Mouse (Mus musculus) splenic B cell, adult 2 months (primary cell): ENCODE data around the gene Casc1.
A peak's percentile ranks its signal among the peaks of the same experiment; 100 is the strongest.

Source experiments
- DNase-seq: peaks from one replicate; pipeline ENCODE4 v3.0.0-alpha.2; 2011; ENCODE audit warnings: low read depth, low spot score
- H3K27me3 ChIP-seq: 2 replicates; pipeline ENCODE4 v1.6.1; 2012; ENCODE audit warnings: mild to moderate bottlenecking, low read length, moderate library complexity, mixed read lengths; ENCODE audit not compliant: control insufficient read depth, poor library complexity, insufficient read depth, severe bottlenecking
- H3K36me3 ChIP-seq: 2 replicates; pipeline ENCODE4 v1.6.1; 2012; ENCODE audit warnings: mild to moderate bottlenecking, low read length, moderate library complexity, mixed read lengths; ENCODE audit not compliant: control insufficient read depth, poor library complexity, insufficient read depth, severe bottlenecking

The Casc1 gene

DNA sequence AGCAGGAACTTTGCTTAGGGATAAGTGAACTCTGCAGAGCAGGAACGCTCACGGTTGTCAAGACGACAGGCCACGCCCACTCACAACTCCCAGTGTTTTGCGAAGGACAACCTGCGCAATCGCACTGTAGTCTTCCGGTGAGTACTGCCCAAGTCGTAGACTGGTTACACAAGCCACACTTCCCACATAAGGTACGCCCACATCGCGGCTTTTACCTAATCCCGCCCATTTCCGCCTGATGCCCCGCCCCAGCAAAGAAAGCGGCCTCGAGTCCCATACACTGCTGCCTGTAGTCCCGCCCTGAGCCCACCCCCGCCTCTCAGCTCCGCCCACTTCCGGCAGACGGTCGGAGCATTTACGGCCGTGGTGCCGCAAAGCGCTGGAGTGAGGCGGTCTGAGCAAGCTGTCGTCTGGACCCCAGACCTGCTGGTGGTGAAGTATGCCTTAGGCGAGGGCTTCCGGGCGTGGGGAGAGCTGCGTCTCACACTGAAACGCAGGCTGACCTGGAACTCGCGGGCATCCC is at the start of gene Casc1, which contains the start of gene Etfrf1:
Gene Casc1, minus strand, starts transcription at position 190 of the 523 bp plus-strand sequence.
Gene Etfrf1, plus strand, starts transcription at position 319 of the 523 bp plus-strand sequence.
- peak; percentile 100 for DNase-seq
- Histone ChIP-seq H3K36me3 (no peaks in the 10 kb centered on the region), H3K27me3 (no peaks in the 10 kb centered on the region)

DNA sequence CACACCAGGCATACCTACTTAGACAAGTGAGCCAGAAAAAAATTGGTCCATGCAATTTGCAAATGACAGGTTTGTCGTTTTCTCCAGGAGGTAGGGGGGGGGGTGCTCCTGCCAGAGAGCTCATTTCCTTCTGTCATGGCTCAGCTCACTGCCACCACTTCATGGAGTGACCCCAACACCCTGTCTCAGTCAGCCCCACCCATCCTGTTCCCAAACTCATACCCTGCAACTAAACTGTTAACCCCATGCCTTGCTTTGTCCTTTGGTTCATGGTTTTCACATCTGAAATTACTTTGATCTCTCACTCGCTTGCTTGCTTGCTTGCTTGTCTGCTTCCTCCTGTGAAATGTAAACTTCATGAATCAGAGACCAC is 45.9 kb upstream of the Casc1 start:
- DNase-seq = no peak
- Histone ChIP-seq H3K36me3 (no peaks in the 10 kb centered on the region), H3K27me3 (no peaks in the 10 kb centered on the region)

GRCm38 (mm10) chr6:145255952-145256700 is 45.3 kb upstream of the Casc1 start:
- no peak for DNase-seq
- Histone ChIP-seq H3K27me3 (no peaks in the 10 kb centered on the region), H3K36me3 (no peaks in the 10 kb centered on the region)

- DNase-seq = no peak
- H3K27me3 ChIP-seq = no peaks in the 10 kb centered on the region
- H3K36me3 ChIP-seq = no peaks in the 10 kb centered on the region
These were observed 40.0 kb upstream of the Casc1 start for GRCm38 (mm10) chr6:145250820-145251219.

DNA sequence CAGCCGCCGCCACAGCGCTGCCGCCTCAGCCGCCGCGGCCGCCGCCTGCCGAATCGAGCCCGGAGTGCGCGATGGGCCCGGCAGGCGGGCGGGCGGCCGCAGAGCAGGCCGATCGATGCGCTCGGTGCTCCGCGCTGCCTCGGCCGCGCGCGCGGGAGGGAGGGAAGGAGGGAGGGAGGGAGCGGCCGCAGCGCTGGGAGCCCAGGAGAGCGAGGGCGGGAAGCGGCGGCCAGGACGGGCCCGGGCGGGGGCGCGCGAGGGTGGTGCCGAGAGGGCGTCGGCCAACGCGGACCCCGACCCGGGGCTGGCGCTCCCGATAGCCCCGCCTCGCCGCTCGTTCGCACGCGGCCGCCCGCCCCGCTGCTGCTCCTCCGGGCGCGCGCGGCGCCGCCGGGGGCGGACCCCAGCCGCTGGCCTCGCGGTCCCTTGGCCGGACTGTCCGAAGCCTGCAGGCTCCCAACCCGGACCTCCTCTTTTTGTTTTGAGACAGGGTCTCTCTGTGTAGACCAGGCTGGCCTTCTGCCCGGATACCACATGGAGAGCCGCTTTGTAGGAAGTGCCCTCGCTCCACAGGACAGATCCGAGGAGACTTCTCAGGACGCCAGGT is 39.5 kb upstream of the Casc1 start, which contains the start of gene Kras:
Gene Kras, minus strand, starts transcription at position 55 of the 607 bp plus-strand sequence.
- peak; percentile 93 for DNase-seq
- no peaks in the 10 kb centered on the region for H3K27me3 ChIP-seq
- no peaks in the 10 kb centered on the region for H3K36me3 ChIP-seq

DNA sequence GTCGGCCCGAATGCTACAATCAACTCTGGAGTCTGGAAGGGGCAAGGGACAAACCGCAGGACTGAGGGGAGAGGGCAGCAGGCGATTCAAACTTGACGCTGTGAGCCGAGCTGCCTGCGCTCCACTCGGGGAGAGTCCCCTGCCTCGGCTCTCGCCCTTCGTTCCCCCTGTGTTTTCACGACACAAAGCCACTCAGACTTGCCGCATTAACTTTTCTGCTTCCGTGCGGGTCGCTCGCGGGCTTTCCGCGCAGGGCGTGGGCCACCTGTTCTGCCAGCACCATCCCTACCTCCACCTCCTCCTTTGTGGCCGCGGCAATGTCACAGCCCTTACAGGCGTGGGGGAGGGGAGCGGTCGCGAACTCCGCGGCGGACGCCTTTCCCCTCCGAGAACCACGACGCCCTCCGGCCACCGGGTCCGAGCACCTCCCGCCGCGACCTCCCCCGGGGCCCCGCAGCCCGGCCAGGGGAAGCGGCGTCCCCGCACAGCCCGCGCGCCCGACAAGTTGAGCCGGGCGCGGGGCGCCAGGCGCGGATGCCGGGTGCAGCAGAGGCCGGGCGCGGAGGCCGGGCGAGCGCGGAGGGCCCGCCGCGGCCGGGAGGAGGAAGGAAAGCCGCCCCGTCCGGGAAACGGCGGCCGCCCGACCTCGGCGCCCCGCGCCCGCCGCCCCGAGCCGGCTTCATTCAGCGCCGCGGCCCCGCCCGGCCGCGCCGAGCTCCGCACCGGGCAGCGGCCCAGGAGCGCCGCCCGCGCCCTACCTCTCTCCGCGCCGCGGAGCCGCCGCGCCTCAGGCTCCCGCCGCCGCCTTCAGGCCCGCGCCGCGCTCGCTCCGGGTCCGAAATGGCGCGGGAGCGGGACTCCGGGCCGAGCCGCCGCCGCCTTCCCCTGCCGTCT is 38.7 kb upstream of the Casc1 start:
- H3K36me3 ChIP-seq = no peaks in the 10 kb centered on the region; the same call in 1 of the 2 replicates
- H3K27me3 ChIP-seq = no peaks in the 10 kb centered on the region
- DNase-seq = peak; percentile 84

DNA sequence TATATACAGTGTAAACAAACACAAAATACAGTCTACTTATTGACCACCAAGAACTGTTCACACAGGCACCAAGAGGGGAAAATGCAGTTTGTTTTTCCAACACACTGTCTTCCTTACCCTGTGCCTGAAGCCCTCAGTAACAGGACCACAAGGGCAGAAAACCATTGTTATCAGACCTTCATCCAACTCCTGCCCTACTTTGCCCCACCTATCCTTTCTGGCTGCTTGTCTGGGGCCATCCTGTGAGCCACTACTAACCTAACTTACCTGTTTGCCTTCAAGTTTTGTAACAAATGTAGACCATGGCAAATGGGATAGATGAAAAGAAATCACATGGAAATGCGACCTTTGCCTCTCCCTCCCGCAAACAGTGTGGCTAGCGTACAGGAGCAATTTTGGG is 37.1 kb upstream of the Casc1 start:
- no peak for DNase-seq
- no peaks in the 10 kb centered on the region; the same call in 1 of the 2 replicates for H3K36me3 ChIP-seq
- H3K27me3 ChIP-seq = no peaks in the 10 kb centered on the region

DNA sequence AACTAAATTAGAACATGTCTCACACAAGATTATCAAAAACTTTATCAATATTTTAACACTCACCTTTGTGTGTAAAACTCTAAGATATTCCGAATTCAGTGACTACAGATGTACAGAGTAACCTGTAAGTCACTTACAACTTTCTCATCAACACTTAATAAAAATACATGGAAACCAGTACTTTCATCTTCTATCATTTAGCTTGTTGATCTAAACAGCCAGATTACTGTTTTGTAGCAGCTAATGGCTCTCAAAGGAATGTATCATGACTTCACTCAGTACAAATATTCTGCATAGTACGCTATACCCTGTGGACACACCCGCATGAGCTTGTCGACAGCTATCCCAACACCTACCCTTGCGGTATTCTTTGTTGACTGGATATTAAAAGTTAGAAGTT is 36.0 kb upstream of the Casc1 start:
- no peak for DNase-seq
- Histone ChIP-seq H3K36me3 (no peaks in the 10 kb centered on the region; the same call in 1 of the 2 replicates), H3K27me3 (no peaks in the 10 kb centered on the region)

DNA sequence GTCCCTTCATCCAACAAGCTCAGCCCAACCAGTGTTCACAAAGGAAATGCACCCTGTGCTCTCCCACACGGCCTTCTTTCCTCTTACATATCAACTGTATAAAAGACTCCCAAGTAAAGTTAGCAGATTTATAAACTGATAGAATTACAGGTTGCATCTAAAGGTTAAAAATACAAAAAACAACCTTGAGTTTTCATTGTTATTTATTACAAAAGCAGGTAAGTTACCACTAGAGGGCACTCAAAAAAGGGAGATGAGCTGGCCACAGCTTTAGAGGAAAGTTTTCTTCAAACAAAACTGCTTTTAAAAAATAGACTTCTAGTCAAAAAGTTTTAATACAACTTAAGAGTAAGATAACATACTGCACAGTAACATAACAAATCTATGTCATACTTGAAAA is 31.7 kb upstream of the Casc1 start:
- peak; percentile 73 for DNase-seq
- Histone ChIP-seq H3K36me3 (no peaks in the 10 kb centered on the region; the same call in 1 of the 2 replicates), H3K27me3 (no peaks in the 10 kb centered on the region)

- no peaks in the 10 kb centered on the region; the same call in 1 of the 2 replicates for H3K36me3 ChIP-seq
- H3K27me3 ChIP-seq = no peaks in the 10 kb centered on the region
- DNase-seq = no peak
These were observed 29.5 kb upstream of the Casc1 start for GRCm38 (mm10) chr6:145240285-145240684.

DNA sequence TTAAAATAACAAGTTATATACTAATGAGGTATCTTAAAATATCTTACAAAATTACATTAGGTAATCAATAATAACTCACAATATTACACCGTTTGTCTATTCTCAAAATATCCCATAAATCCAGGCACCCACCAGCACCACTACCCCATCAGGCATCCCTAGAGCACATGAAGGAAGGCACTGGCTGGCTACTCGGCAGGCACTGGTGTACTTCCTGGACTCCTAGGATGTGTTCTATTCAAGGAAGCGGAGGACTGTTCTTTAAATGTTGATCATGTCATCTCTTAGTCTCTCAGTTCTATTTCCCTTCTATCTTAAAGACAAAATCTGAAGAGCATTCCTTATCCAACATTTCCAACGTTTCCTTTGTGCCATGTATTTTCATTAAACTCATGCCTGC is 26.3 kb upstream of the Casc1 start:
- Histone ChIP-seq H3K36me3 (0 out of 2 replicates have a peak, but pooled peaks cover 2% of the 10 kb centered on the region), H3K27me3 (no peaks in the 10 kb centered on the region)
- DNase-seq = no peak

DNA sequence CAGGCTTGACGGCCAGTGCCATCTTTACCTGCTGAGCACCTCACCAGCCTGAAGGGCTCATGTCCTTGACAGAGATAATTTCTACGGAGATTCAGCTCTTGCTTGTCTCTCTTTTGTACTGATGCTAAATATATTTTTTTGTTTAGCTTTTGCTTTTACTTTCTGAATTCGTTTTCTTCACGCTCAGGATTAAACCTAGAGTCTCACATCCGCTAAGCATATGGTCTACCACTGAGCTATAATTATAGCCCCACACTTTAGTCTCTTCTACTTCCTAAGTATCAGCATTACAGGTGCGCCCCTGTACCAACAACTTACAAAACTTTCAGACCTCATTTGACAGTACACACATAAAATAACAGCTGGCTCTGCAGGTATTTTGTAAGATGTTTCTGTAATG is 24.6 kb upstream of the Casc1 start:
- H3K27me3 ChIP-seq = no peaks in the 10 kb centered on the region
- 0 out of 2 replicates have a peak, but pooled peaks cover 2% of the 10 kb centered on the region for H3K36me3 ChIP-seq

GRCm38 (mm10) chr6:145234391-145234790 is 23.6 kb upstream of the Casc1 start:
- DNase-seq = no peak
- Histone ChIP-seq H3K36me3 (peaks cover 2% of the 10 kb centered on the region; the same call in 1 of the 2 replicates), H3K27me3 (no peaks in the 10 kb centered on the region)

More for the DNA sequence above, 24.6 kb upstream of the Casc1 start:
- DNase-seq = peak; percentile 36

DNA sequence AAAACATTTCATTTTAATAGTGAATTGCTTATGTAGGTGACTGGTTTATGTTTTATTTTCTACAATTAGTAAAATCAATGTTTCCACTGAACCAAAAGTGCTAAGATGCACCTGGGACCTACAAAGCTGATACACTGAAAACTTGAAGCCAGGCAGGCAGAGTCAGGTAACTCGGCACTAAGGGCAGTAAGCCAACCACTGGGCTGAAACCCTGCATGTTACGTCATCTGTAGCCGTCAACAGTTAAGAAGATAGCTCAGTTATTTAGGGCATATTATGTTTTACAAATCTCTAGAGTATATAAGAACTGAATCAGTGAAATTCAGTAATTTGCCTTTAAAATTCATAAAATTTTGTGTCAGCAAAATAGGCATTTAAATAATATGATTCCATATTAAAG is 15.5 kb upstream of the Casc1 start:
- H3K36me3 ChIP-seq = peaks cover 9% of the 10 kb centered on the region; the same call in 1 of the 2 replicates
- no peaks in the 10 kb centered on the region for H3K27me3 ChIP-seq
- DNase-seq = peak; percentile 58
